Mouse (Mus musculus) midbrain, embryonic 13.5 days (tissue): ENCODE results near the gene Selenok. TPM values are rescaled to one million over a fixed set of nuclear protein-coding genes. Genes with fewer than 3 reads are reported as not detected.

Experiments
- ATAC-seq: fragments of 200-750 bp; cut with Nextera tagmentation; 2 replicates; pipeline ENCODE4 v1.8.0; 2017; ENCODE audit warnings: mild to moderate bottlenecking, moderate TSS enrichment, moderate library complexity
- H3K27ac ChIP-seq: fragments of 300-500 bp; sonication (generic); 2 replicates; pipeline ENCODE4 v1.5.1; 2015; ENCODE audit warnings: inconsistent platforms, mild to moderate bottlenecking, moderate library complexity
- H3K27me3 ChIP-seq: fragments of 300-500 bp; sonication (generic); 2 replicates; pipeline ENCODE4 v1.6.1; 2015; ENCODE audit warnings: mild to moderate bottlenecking, inconsistent platforms
- H3K36me3 ChIP-seq: fragments of 300-500 bp; sonication (generic); 2 replicates; pipeline ENCODE4 v1.6.1; 2015; ENCODE audit warnings: mild to moderate bottlenecking, inconsistent platforms
- H3K4me1 ChIP-seq: fragments of 300-500 bp; sonication (generic); replicated peaks from 2 replicates; pipeline ENCODE4 v1.6.1; 2015; ENCODE audit warnings: inconsistent platforms
- H3K4me2 ChIP-seq: fragments of 300-500 bp; sonication (generic); replicated peaks from 2 replicates; pipeline ENCODE4 v1.6.1; 2015; ENCODE audit warnings: moderate library complexity, mild to moderate bottlenecking, inconsistent platforms
- H3K4me3 ChIP-seq: fragments of 300-500 bp; sonication (generic); replicated peaks from 2 replicates; pipeline ENCODE4 v1.5.1; 2015; ENCODE audit warnings: mild to moderate bottlenecking, inconsistent platforms
- H3K9ac ChIP-seq: fragments of 300-500 bp; sonication (generic); replicated peaks from 2 replicates; pipeline ENCODE4 v1.6.1; 2015; ENCODE audit warnings: mild to moderate bottlenecking, inconsistent platforms
- H3K9me3 ChIP-seq: fragments of 300-500 bp; sonication (generic); 2 replicates; pipeline ENCODE4 v1.6.1; 2016; ENCODE audit warnings: mild to moderate bottlenecking, inconsistent platforms
- WGBS: fragments of 180-500 bp; shearing (Covaris S2); methylation state at CpG from one replicate; pipeline ENCODE4 v1.1.7; 2015; 5-methylcytosine and 5-hydroxymethylcytosine counted together
- polyA plus RNA-seq: library from polyadenylated mRNA; unstranded; fragments of >200 nt; fragmentation: Nextera tagmentation; extraction: Ambion mirVana; gene quantifications from 2 replicates; pipeline ENCODE4 v1.2.1, GENCODE M21; 2015

The Selenok gene
- polyA plus RNA-seq = 449 and 471 TPM in 2 replicates

DNA sequence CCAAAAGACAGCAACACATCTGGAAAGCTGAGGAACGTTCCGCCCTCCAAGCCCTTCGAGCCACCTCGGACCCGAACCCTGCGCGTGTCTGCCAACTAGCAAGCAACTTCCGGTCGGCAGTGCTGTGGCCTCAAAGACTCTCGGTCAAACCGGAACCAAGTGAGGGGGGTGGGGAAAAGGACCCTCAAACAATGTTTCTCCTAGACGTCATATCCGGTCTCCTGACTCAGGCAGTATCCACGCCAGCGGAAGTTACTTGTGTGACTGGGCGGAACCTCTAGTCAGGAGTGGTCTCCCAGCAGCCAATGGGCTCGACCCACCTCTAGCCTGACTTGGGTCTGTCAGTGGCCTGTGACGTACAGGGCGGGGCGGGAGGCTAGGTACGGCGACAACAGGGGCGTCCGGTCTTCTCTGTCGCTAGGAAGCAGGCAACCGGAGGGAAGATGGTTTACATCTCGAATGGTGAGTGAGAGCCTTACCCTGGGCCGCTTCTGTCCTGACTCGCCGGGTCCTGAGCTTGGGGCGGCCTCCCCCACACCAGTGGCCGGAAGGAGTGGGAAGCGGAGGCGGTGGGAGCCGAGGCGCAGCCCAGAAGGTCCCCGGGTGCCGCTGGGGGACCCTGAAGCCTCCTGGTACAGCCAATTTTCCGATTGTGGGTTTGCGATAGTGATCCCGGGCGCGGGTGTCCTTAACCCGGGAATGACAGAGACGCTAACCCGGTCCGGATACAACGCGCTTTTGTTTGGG, at the start of gene Selenok:
Selenok (plus strand) TSS at position 234 of the 747 bp plus-strand sequence.
- Histone ChIP-seq H3K4me3 (peak within 1 kb of the TSS; percentile 91), H3K36me3 (peaks cover 34% of the 10 kb centered on the region), H3K4me1 (peaks cover 25% of the 10 kb centered on the region), H3K9ac (peak within 1 kb of the TSS; percentile 94), H3K27ac (peak within 1 kb of the TSS; percentile 89), H3K4me2 (peak within 1 kb of the TSS; percentile 71), H3K9me3 (no peaks in the 10 kb centered on the region), H3K27me3 (no peaks in the 10 kb centered on the region)
- WGBS = under 1% methylated on average over 49 of the region's 49 CpGs
- peak; percentile 100 for ATAC-seq

DNA sequence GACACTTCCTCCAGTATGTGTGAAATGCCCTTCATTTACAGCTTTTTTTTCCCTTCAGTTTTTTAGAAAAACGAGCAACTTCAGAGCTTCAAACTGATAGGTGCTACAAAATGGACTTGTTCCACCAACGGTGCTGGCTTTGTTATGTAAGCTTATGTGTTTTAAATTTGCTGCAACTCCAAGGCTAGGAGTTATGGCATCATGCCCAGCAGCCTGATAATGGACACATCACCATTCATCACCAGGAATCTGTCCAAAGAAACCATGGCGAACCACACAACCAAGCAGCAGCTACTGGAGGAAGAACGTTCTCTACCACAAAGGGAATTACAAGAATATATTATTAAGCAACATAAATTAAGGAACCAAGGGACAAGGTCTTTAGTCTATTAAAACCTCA, 39.1 kb upstream of the Selenok start:
- H3K4me2 ChIP-seq = no peak overlapping the region
- H3K4me3 ChIP-seq = no peak overlapping the region
- H3K27me3 ChIP-seq = no peaks in the 10 kb centered on the region
- ATAC-seq = no peak
- H3K36me3 ChIP-seq = no peaks in the 10 kb centered on the region
- H3K27ac ChIP-seq = no peak overlapping the region
- no peaks in the 10 kb centered on the region for H3K4me1 ChIP-seq
- no peaks in the 10 kb centered on the region for H3K9me3 ChIP-seq
- WGBS = 76% methylated on average over 4 of the region's 4 CpGs
- no peak overlapping the region for H3K9ac ChIP-seq

DNA sequence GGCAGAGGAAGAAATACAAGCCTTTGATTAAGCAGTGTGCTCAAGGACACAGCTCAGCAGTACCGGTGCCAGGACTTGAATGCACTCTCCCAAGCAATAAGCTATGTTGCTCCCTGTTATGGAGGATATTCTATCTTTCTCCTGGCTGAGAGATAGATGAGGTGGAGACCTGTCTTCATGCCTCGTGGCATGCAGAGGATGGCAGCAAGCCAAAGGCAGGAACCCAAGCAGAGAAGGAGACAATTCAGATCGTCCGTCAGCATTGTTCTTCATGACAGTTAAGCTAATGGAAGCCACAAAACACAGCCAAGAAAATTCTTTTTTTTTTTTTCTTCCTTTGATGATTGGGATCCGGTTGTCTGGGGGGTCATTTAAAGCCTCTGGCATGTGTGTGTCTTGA, 32.6 kb upstream of the Selenok start:
- Histone ChIP-seq H3K27me3 (peaks cover 4% of the 10 kb centered on the region; the same call in 1 of the 2 replicates), H3K27ac (no peak overlapping the region), H3K4me2 (no peak overlapping the region), H3K9ac (no peak overlapping the region), H3K9me3 (no peaks in the 10 kb centered on the region; the same call in 1 of the 2 replicates), H3K4me1 (peaks cover 14% of the 10 kb centered on the region), H3K4me3 (no peak overlapping the region), H3K36me3 (no peaks in the 10 kb centered on the region)
- ATAC-seq = no peak
- 52% methylated on average over 5 of the region's 5 CpGs for WGBS

DNA sequence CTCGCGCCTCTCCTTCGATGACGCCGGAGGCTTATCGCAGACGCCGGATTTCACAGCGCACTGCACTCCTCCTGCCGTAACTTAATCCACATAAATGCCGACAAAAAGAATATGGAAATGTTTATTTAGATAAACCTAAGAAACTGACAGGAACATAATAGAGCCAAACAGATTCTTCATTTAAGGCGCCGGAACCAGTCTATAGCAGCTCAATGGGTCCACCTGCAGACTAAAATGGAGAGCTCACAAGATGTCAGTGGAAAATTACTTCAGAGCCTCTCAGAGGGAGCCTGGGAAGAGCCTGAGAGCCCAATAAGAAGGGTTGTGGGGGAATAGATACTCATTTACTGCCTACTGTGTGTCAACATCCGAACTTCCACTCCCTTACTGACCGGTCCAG, 30.6 kb upstream of the Selenok start:
- no peak overlapping the region for H3K27ac ChIP-seq
- H3K4me1 ChIP-seq = peaks cover 14% of the 10 kb centered on the region
- no peak for ATAC-seq
- H3K9me3 ChIP-seq = no peaks in the 10 kb centered on the region; the same call in 1 of the 2 replicates
- H3K27me3 ChIP-seq = peaks cover 9% of the 10 kb centered on the region; the same call in 1 of the 2 replicates
- 0 out of 2 replicates have a peak overlapping the region, but pooled peaks have one; percentile 7 for H3K4me2 ChIP-seq
- H3K9ac ChIP-seq = no peak overlapping the region
- WGBS = 60% methylated on average over 15 of the region's 15 CpGs
- no peaks in the 10 kb centered on the region for H3K36me3 ChIP-seq
- no peak overlapping the region for H3K4me3 ChIP-seq

DNA sequence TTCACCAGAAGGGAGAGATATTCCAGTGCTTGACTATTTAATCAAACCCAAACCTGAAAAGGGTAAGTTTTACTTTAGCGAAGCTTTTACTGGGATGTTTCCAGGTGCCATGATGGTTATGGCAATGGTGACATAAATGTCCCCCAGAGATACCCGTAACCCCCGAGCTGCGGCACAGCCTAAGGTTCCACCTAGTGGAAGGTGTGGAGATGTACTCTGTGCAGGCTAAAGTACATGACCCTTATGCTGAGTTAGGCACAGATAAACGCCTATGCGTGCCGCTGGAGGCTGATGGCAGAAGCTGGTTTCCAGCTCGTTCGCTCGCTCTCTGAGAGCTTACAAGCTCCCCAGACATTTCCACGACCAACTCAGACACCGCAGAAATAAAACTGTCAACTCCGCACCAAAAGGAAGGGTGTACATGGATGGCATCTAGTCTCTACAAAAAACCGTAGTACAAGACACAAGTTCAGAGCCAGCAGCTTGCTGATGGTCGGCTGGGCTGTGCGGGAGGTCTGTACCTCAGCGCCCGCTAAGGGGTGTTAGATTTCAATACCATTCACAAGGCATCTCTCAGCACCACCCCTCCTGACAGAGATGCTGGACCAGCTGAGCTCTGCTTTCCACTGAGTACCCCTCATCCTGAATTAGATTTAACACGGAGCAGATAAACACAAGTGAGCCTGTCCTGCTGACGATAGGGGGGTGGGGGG, 28.4 kb upstream of the Selenok start:
- peak; percentile 74 for ATAC-seq
- Histone ChIP-seq H3K27ac (peak overlapping the region; percentile 39; the same call in 1 of the 2 replicates), H3K27me3 (peaks cover 9% of the 10 kb centered on the region; the same call in 1 of the 2 replicates), H3K9ac (peak overlapping the region; percentile 30; the same call in 1 of the 2 replicates), H3K4me2 (peak overlapping the region; percentile 39), H3K36me3 (no peaks in the 10 kb centered on the region), H3K9me3 (no peaks in the 10 kb centered on the region), H3K4me1 (peaks cover 14% of the 10 kb centered on the region), H3K4me3 (0 out of 2 replicates have a peak overlapping the region, but pooled peaks have one; percentile 5)
- 30% methylated on average over 20 of the region's 20 CpGs for WGBS

DNA sequence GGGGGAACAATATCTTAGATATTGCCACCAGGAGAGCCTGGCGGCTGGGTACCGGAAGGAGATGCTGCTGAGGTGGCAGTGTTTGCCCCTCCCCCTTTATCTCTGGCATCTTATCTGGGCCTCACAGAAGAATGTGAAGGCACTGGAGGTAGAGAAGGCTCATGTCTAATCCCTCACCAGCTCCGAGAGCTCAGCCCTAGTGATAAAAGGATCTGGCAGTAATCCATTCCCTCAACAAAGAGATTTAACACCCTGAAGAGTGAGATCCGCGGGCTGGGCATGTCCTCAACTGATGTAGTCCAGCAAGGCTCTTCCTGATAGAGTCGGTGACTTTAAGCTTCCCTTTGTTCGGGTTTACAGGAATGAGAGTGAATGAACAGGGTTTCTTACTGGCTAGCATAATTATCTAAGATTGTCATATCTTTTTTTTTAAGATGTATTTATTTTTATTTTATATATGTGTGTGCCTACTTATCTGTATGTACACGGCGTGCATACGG, 27.7 kb upstream of the Selenok start:
- Histone ChIP-seq H3K27me3 (0 out of 2 replicates have a peak, but pooled peaks cover 5% of the 10 kb centered on the region), H3K4me2 (peak overlapping the region; percentile 39), H3K36me3 (no peaks in the 10 kb centered on the region), H3K4me1 (peaks cover 14% of the 10 kb centered on the region), H3K9ac (0 out of 2 replicates have a peak overlapping the region, but pooled peaks have one; percentile 30), H3K4me3 (0 out of 2 replicates have a peak overlapping the region, but pooled peaks have one; percentile 5), H3K27ac (peak overlapping the region; percentile 39; the same call in 1 of the 2 replicates), H3K9me3 (no peaks in the 10 kb centered on the region)
- ATAC-seq = peak; percentile 88
- 11% methylated on average over 10 of the region's 10 CpGs for WGBS

DNA sequence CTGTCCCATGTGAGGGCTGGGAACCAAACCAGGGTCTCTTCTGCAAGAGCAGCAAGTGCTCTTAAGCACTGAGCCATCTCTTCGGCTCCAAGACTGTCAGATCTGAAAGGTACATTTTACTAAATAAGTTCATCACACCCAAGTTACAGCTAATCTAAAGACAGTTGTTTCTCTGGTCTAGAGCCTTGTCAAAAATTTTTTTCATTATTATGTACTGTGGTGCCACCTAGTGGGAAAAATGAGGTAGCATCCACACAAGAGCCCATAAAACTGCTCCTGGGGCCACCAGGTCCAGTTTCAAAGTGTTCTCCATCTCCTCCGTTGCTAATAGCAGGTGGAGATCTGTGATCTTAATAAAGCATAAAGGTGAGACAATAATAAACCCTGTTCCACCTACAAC, 27.2 kb upstream of the Selenok start:
- WGBS = 9% methylated on average over 2 of the region's 2 CpGs
- no peak overlapping the region for H3K4me3 ChIP-seq
- peak; percentile 32 for ATAC-seq
- peaks cover 14% of the 10 kb centered on the region for H3K4me1 ChIP-seq
- H3K27me3 ChIP-seq = 0 out of 2 replicates have a peak, but pooled peaks cover 5% of the 10 kb centered on the region
- no peak overlapping the region for H3K4me2 ChIP-seq
- H3K9ac ChIP-seq = no peak overlapping the region
- H3K27ac ChIP-seq = no peak overlapping the region
- no peaks in the 10 kb centered on the region for H3K36me3 ChIP-seq
- H3K9me3 ChIP-seq = no peaks in the 10 kb centered on the region

DNA sequence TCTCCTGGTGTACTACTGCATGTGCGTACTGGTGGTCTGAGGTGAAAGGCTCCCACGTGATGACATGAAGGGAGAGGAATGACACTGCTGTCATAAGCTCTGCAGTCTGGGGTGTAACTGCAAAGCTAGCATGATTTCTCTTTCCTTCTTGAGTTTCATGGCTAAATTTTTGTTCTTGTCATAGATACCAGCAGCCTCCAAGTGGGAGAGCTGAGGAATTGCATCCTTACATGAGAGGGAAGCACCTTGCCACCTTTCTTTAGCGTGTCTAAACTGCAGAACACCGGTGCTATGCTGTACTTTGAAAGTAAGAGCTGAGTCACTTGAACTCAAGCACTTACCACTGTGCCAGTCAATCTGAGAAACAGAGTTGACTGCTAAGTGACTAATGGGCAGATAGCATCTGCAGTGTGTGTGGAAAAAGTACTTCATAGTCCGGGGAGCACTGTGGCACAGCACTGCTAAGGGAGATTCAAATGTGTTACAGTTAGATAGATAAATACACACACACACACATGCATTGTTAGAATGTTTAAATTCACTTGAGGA, 21.3 kb upstream of the Selenok start:
- WGBS = 85% methylated on average over 5 of the region's 5 CpGs
- ATAC-seq = no peak
- H3K4me2 ChIP-seq = no peak overlapping the region

DNA sequence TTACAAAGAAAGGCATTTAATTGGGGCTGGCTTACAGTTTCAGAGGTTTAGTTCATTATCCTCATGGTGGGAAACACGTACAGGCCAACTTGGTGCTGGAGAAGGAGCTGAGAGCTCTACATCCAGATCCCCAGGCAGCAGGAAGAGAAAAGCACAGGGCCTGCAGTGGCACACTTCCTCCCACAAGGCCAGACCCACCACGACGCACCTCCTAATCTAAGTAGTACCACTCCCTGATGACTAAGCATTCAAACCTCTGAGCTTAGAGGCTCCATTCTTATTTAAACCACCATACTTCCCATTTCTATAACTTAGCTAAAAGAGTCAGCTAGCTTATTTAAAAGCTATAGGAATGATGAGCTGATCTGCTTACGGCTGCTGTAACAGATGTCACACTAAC, 17.3 kb upstream of the Selenok start:
- Histone ChIP-seq H3K27me3 (no peaks in the 10 kb centered on the region), H3K4me2 (no peak overlapping the region), H3K4me3 (no peak overlapping the region), H3K4me1 (no peaks in the 10 kb centered on the region), H3K27ac (no peak overlapping the region), H3K36me3 (no peaks in the 10 kb centered on the region), H3K9me3 (no peaks in the 10 kb centered on the region), H3K9ac (no peak overlapping the region)
- no peak for ATAC-seq
- WGBS = 83% methylated on average over 4 of the region's 4 CpGs

More for the DNA sequence above, 21.3 kb upstream of the Selenok start:
- H3K9ac ChIP-seq = no peak overlapping the region
- H3K4me1 ChIP-seq = no peaks in the 10 kb centered on the region
- no peak overlapping the region for H3K27ac ChIP-seq
- H3K4me3 ChIP-seq = no peak overlapping the region
- H3K27me3 ChIP-seq = 0 out of 2 replicates have a peak, but pooled peaks cover 5% of the 10 kb centered on the region
- H3K9me3 ChIP-seq = no peaks in the 10 kb centered on the region
- H3K36me3 ChIP-seq = no peaks in the 10 kb centered on the region

DNA sequence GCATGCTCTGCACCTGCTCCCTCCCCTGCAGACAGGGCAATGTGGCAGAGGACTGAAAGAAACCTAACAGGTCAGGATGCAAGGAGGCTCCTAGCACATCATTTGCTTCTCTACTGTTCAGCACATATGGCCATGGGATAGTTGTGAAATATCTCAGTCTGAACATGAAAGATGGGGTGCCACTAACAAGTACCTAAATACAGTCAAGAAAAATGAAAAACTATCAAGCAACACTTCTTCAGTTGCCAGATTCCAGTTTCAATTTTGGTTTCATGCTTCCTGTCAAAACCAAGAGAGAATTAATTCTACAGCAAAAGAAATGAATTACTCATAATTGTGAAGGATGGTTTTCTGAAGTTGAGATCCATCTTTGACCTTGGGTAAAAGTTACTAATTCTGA, 10.7 kb upstream of the Selenok start:
- H3K4me2 ChIP-seq = no peak overlapping the region
- no peaks in the 10 kb centered on the region for H3K27me3 ChIP-seq
- no peak overlapping the region for H3K4me3 ChIP-seq
- no peak overlapping the region for H3K9ac ChIP-seq
- ATAC-seq = no peak
- H3K36me3 ChIP-seq = no peaks in the 10 kb centered on the region
- no peaks in the 10 kb centered on the region for H3K4me1 ChIP-seq
- no peak overlapping the region for H3K27ac ChIP-seq
- H3K9me3 ChIP-seq = 0 out of 2 replicates have a peak, but pooled peaks cover under 1% of the 10 kb centered on the region

DNA sequence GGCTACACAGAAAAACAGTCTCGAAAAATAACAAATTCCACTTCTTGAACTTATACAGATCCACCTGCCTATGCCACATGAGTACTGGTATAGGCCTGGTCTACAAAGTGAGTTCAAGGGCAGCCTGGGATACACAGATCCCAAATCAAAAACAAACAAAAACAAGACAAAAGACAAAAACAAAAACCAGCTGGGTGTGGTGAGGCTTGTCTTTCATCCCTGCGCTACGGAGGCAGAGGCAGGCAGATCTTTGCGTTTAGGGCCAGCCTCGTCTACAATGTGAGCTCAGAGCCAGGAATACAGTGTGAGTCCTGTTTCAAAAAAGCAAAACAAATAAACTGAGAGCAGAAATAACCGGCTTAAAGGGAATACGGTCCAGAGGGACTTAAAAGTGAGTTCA, 497 bp upstream of the Selenok start:
- Histone ChIP-seq H3K4me3 (peak overlapping the region; percentile 91), H3K4me1 (peaks cover 25% of the 10 kb centered on the region), H3K4me2 (peak overlapping the region; percentile 54), H3K36me3 (peaks cover 28% of the 10 kb centered on the region), H3K9me3 (0 out of 2 replicates have a peak, but pooled peaks cover 3% of the 10 kb centered on the region), H3K9ac (peak overlapping the region; percentile 50), H3K27ac (peak overlapping the region; percentile 35; the same call in 1 of the 2 replicates), H3K27me3 (no peaks in the 10 kb centered on the region)
- peak; percentile 0; the same call in 1 of the 2 replicates for ATAC-seq
- WGBS = 65% methylated on average over 7 of the region's 7 CpGs
